Mouse (Mus musculus): Measurements from ENCODE around the gene Map4k2. TPM values are rescaled to one million over a fixed set of nuclear protein-coding genes. Genes with fewer than 3 reads are reported as not detected.

Gene Map4k2
- total RNA-seq, 2 experiments from 2014 or later, result 94.9 to 108 TPM

- H3K4me3 ChIP-seq, result peak overlapping the region; percentile 53
- intact Hi-C loops (cut with DNase I), result no loop called here
- no peak; the same call in none of the 2 replicates for TF ChIP-seq CTCF (IDR thresholded peaks at IDR 0.05)
- peak in 1 of 2 experiments; percentile 14 for DNase-seq (ENCODE audit: extremely low spot score in 1 of 2, low spot score in 2 of 2)
- H3K27ac ChIP-seq, result peak overlapping the region; percentile 49
These were observed 59.5 kb downstream of the Map4k2 start for GRCm38 (mm10) chr19:6400096-6401086.

GRCm38 (mm10) chr19:6401131-6401815, 60.3 kb downstream of the Map4k2 start:
- TF ChIP-seq CTCF (IDR thresholded peaks at IDR 0.05), result peak; percentile 81
- intact Hi-C loops (cut with DNase I), result no loop called here
- peak; percentile 63 to 67 for DNase-seq (ENCODE audit: extremely low spot score in 1 of 2, low spot score in 2 of 2)
- Histone ChIP-seq H3K27ac (no peak overlapping the region), H3K4me3 (peak overlapping the region; percentile 53)

- TF ChIP-seq CTCF (IDR thresholded peaks at IDR 0.05), result no peak
- DNase-seq (ENCODE audit: extremely low spot score in 1 of 2, low spot score in 2 of 2), result peak in 1 of 2 experiments; percentile 10
- H3K27ac ChIP-seq, result no peak overlapping the region
- peak overlapping the region; percentile 53 for H3K4me3 ChIP-seq
- intact Hi-C loops (cut with DNase I), result no loop called here
These were observed 61.0 kb downstream of the Map4k2 start for GRCm38 (mm10) chr19:6401951-6402350.

- Histone ChIP-seq H3K27ac (no peak overlapping the region), H3K4me3 (no peak overlapping the region)
- TF ChIP-seq CTCF (IDR thresholded peaks at IDR 0.05), result no peak
- DNase-seq (ENCODE audit: extremely low spot score in 1 of 2, low spot score in 2 of 2), result no peak
- intact Hi-C loops (cut with DNase I), result no loop called here
These were observed 62.9 kb downstream of the Map4k2 start for GRCm38 (mm10) chr19:6403869-6404268.

Small RNA genes lying within 50 kb of the gene (microRNA-seq; reads per million reads assigned to microRNA genes)
- gene Mir6989, result 2.2 to 4.4 reads per million in 2 experiments

Other genes with a start within 250 kb of the Map4k2 start
- not detected for gene AC131692.1, start 246.7 kb upstream of the Map4k2 start, total RNA-seq (2021)
- gene Naaladl1, start 235.4 kb upstream of the Map4k2 start, total RNA-seq (2021), result not detected
- 10 to 100 TPM; 19.3 to 22.4 TPM for gene Sac3d1, start 222.5 kb upstream of the Map4k2 start, total RNA-seq (2021)
- 10 to 100 TPM; 41.9 to 43.1 TPM for gene Snx15, start 212.8 kb upstream of the Map4k2 start, total RNA-seq (2021)
- gene Batf2, start 200.2 kb upstream of the Map4k2 start, total RNA-seq (2021), result under 1 TPM; 0.26 to 0.84 TPM
- gene Arl2, start 199.6 kb upstream of the Map4k2 start, total RNA-seq (2021), result 10 to 100 TPM; 74.2 to 82.3 TPM
- gene Majin, start 156.7 kb upstream of the Map4k2 start, total RNA-seq (2021), result not detected
- not detected for gene Gpha2, start 114.8 kb upstream of the Map4k2 start, total RNA-seq (2021)
- 100 to 1,000 TPM; 149 to 158 TPM for gene Ppp2r5b, start 105.3 kb upstream of the Map4k2 start, total RNA-seq (2021)
- gene Atg2a, start 99.5 kb upstream of the Map4k2 start, total RNA-seq (2021), result 10 to 100 TPM; 37.4 to 40.1 TPM
- 10 to 100 TPM; 36.4 to 43.5 TPM for gene Ehd1, start 64.4 kb upstream of the Map4k2 start, total RNA-seq (2021)
- gene Cdc42bpg, start 34.7 kb upstream of the Map4k2 start, total RNA-seq (2021), result 1 to 10 TPM; 3.4 to 4.1 TPM
- gene Men1, start 6.2 kb upstream of the Map4k2 start, total RNA-seq (2021), result 10 to 100 TPM; 64.7 to 72.5 TPM
- 100 to 1,000 TPM; 208 to 212 TPM for gene Sf1, start 22.6 kb downstream of the Map4k2 start, total RNA-seq (2021)
- gene Pygm, start 43.3 kb downstream of the Map4k2 start, total RNA-seq (2021), result 10 to 100 TPM; 28.4 to 32.7 TPM
- 10 to 100 TPM; 61.1 to 72.2 TPM for gene Rasgrp2, start 58.2 kb downstream of the Map4k2 start, total RNA-seq (2021)
- 100 to 1,000 TPM; 618 to 620 TPM for gene Nrxn2, start 77.6 kb downstream of the Map4k2 start, total RNA-seq (2021)
- under 1 TPM in 1 of 2 experiments, not detected in 1; 0.68 TPM for gene Slc22a12, start 201.9 kb downstream of the Map4k2 start, total RNA-seq (2021)